ENCODE assay signal across 8 mouse cellular contexts in genomic region chrX:74392535-74393443, GRCm38 (mm10). TPM values are rescaled to one million over a fixed set of nuclear protein-coding genes. Genes with fewer than 3 reads are reported as not detected.
A peak's percentile ranks its signal among the peaks of the same experiment; 100 is the strongest.
DNase-seq lines count a peak whose midpoint lies in the region; ATAC-seq and TF ChIP-seq lines count a peak whose summit lies in the region.

TSS of gene Fam3a (minus strand) at chrX:74393272.
TSS of gene Ikbkg (plus strand) at chrX:74393290.

- 25% methylated on average over 30 of the region's 30 CpGs for WGBS in hindbrain, postnatal 0 days

- peak; percentile 100 for ATAC-seq in common myeloid progenitor, adult 5-6 weeks (replicated peaks; ENCODE audit: low read depth, poor library complexity, severe bottlenecking)
- ATAC-seq in hindbrain, postnatal 0 days: peak; percentile 100
- ATAC-seq in megakaryocyte progenitor cell, adult 5-6 weeks (replicated peaks; ENCODE audit: poor library complexity): peak; percentile 99

- H3K4me3 ChIP-seq in gastrocnemius, adult 2 months: peak within 1 kb of the TSS; percentile 79
- H3K4me3 ChIP-seq in hindbrain, postnatal 0 days (ENCODE audit: low read length): peak within 1 kb of the TSS; percentile 46

- no peaks in the 10 kb centered on the region for H3K4me1 ChIP-seq in hindbrain, postnatal 0 days (ENCODE audit: insufficient read depth, low read length)

- no peaks in the 10 kb centered on the region for H3K27me3 ChIP-seq in hindbrain, postnatal 0 days (ENCODE audit: insufficient read depth, low read length)

- intact Hi-C loops in gastrocnemius, adult 2 months (cut with DNase I): loop anchor here (5.0 kb wide), 1 partner anchor 145 kb away; the partner anchor contains the start of gene Flna

- peak within 1 kb of the TSS; percentile 92 for H3K27ac ChIP-seq in gastrocnemius, adult 2 months
- peak within 1 kb of the TSS; percentile 91 for H3K27ac ChIP-seq in hindbrain, postnatal 0 days

- no peaks in the 10 kb centered on the region for H3K9me3 ChIP-seq in hindbrain, postnatal 0 days (ENCODE audit: low read length)

- no peaks in the 10 kb centered on the region for H3K36me3 ChIP-seq in hindbrain, postnatal 0 days (ENCODE audit: insufficient read depth, low read length)

- H3K9ac ChIP-seq in hindbrain, postnatal 0 days (replicated peaks; ENCODE audit: low read length): peak within 1 kb of the TSS; percentile 70

- peak; percentile 59 for TF ChIP-seq CTCF in gastrocnemius, adult 2 months (IDR thresholded peaks at IDR 0.05)
- TF ChIP-seq CTCF in hindbrain, postnatal 0 days (IDR thresholded peaks at IDR 0.05; ENCODE audit: low read depth): peak; percentile 71

- peak within 1 kb of the TSS; percentile 64 for H3K4me2 ChIP-seq in hindbrain, postnatal 0 days (ENCODE audit: low read depth, low read length)

- DNase-seq in ZHBTc4 (ENCODE audit: low read depth, low spot score): peak; percentile 95
- peak; percentile 89 for DNase-seq in gastrocnemius, adult 2 months
- peak; percentile 88 for DNase-seq in hindbrain, postnatal 0 days (ENCODE audit: low spot score)
- DNase-seq in left cerebral cortex, adult 9 months (ENCODE audit: low spot score in 2 of 2): peak; percentile 59 to 78
- DNase-seq in right cerebral cortex, postnatal 14 days: peak; percentile 72
- peak; percentile 59 to 83 for DNase-seq in urinary bladder, postnatal 36 days (ENCODE audit: low spot score in 2 of 2)

RNA-seq across cellular contexts. Expression of gene Fam3a, which starts in this region (rescaled TPM):
- 12.0 and 12.7 TPM in 2 replicates for total RNA-seq in common myeloid progenitor, adult 5-6 weeks (2017)
- 10 to 100 TPM; 13.2 to 13.6 TPM for total RNA-seq in gastrocnemius, adult 2 months (2021)
- total RNA-seq in hindbrain, postnatal 0 days (2014; rRNA removed): 30.4 and 39.9 TPM in 2 replicates
- 31.1 and 34.0 TPM in 2 replicates for polyA plus RNA-seq in hindbrain, postnatal 0 days (2015; fragmentation: Nextera tagmentation; extraction: Ambion mirVana)
- total RNA-seq in megakaryocyte progenitor cell, adult 5-6 weeks (2015): 14.0 and 14.5 TPM in 2 replicates
- total RNA-seq in megakaryocyte progenitor cell, adult 5-6 weeks (2017): 10.0 and 22.1 TPM in 2 replicates

RNA-seq across cellular contexts. Expression of gene Ikbkg, which starts in this region (rescaled TPM):
- total RNA-seq in common myeloid progenitor, adult 5-6 weeks (2017): 28.0 and 61.3 TPM in 2 replicates
- total RNA-seq in gastrocnemius, adult 2 months (2021): 10 to 100 TPM; 21.2 to 26.8 TPM
- 23.8 and 25.4 TPM in 2 replicates for total RNA-seq in hindbrain, postnatal 0 days (2014; rRNA removed)
- 12.1 and 13.8 TPM in 2 replicates for polyA plus RNA-seq in hindbrain, postnatal 0 days (2015; fragmentation: Nextera tagmentation; extraction: Ambion mirVana)
- 9.8 and 12.5 TPM in 2 replicates for total RNA-seq in megakaryocyte progenitor cell, adult 5-6 weeks (2015)
- total RNA-seq in megakaryocyte progenitor cell, adult 5-6 weeks (2017): 22.8 and 53.0 TPM in 2 replicates

Comparison
In these comparisons a context has a peak if more than half of its experiments do, and no peak if none do; other contexts are left out.
1. Peak in every context shown above with its lines: DNase-seq, ATAC-seq, H3K4me3 ChIP-seq and H3K27ac ChIP-seq.